Mouse (Mus musculus) forebrain, embryonic 11.5 days (tissue): ENCODE results near the gene Rsph9. TPM values are rescaled to one million over a fixed set of nuclear protein-coding genes. Genes with fewer than 3 reads are reported as not detected.

Experiments
- ATAC-seq: fragments of 200-750 bp; cut with Nextera tagmentation; replicated peaks from 2 replicates; pipeline ENCODE4 v1.8.0; 2017; ENCODE audit warnings: moderate TSS enrichment; ENCODE audit not compliant: low FRiP score
- DNase-seq: peaks from one replicate; pipeline ENCODE4 v3.0.0-alpha.2; 2017; ENCODE audit warnings: low spot score
- H3K27ac ChIP-seq: fragments of 300-500 bp; sonication (generic); 2 replicates; pipeline ENCODE4 v1.5.1; 2014; ENCODE audit warnings: low read depth, low read length
- H3K27me3 ChIP-seq: fragments of 300-500 bp; sonication (generic); 2 replicates; pipeline ENCODE4 v1.6.1; 2014; ENCODE audit warnings: mild to moderate bottlenecking, low read length, mixed read lengths; ENCODE audit not compliant: control insufficient read depth, insufficient read depth
- H3K36me3 ChIP-seq: fragments of 300-500 bp; sonication (generic); 2 replicates; pipeline ENCODE4 v1.6.1; 2014; ENCODE audit warnings: mild to moderate bottlenecking, low read length, moderate library complexity, mixed read lengths; ENCODE audit not compliant: control insufficient read depth, insufficient read depth
- H3K4me1 ChIP-seq: fragments of 300-500 bp; sonication (generic); replicated peaks from 2 replicates; pipeline ENCODE4 v1.6.1; 2014; ENCODE audit warnings: low read length, mixed read lengths; ENCODE audit not compliant: control insufficient read depth, insufficient read depth
- H3K4me2 ChIP-seq: fragments of 300-500 bp; sonication (generic); 2 replicates; pipeline ENCODE4 v1.6.1; 2014; ENCODE audit warnings: low read depth, mild to moderate bottlenecking, low read length, moderate library complexity, mixed read lengths; ENCODE audit not compliant: severe bottlenecking
- H3K4me3 ChIP-seq: fragments of 300-500 bp; sonication (generic); 2 replicates; pipeline ENCODE4 v1.5.1; 2014; ENCODE audit warnings: low read depth, low read length
- H3K9ac ChIP-seq: fragments of 300-500 bp; sonication (generic); 2 replicates; pipeline ENCODE4 v1.6.1; 2014; ENCODE audit warnings: low read length
- H3K9me3 ChIP-seq: fragments of 300-500 bp; sonication (generic); 2 replicates; pipeline ENCODE4 v1.6.1; 2016; ENCODE audit warnings: low read length, mixed read lengths; ENCODE audit not compliant: control insufficient read depth
- WGBS: fragments of 180-500 bp; shearing (Covaris S2); extraction: QIAGEN DNeasy Blood & Tissue Kit; methylation state at CpG from one replicate; pipeline ENCODE4 v1.1.7; 2014; 5-methylcytosine and 5-hydroxymethylcytosine counted together
- polyA plus RNA-seq: library from polyadenylated mRNA; unstranded; fragments of >200 nt; fragmentation: Nextera tagmentation; extraction: Ambion mirVana; gene quantifications from 2 replicates; pipeline ENCODE4 v1.2.1, GENCODE M21; 2014

Gene Rsph9
- polyA plus RNA-seq, 1 experiment from 2014 or later = 15.6 TPM

DNA sequence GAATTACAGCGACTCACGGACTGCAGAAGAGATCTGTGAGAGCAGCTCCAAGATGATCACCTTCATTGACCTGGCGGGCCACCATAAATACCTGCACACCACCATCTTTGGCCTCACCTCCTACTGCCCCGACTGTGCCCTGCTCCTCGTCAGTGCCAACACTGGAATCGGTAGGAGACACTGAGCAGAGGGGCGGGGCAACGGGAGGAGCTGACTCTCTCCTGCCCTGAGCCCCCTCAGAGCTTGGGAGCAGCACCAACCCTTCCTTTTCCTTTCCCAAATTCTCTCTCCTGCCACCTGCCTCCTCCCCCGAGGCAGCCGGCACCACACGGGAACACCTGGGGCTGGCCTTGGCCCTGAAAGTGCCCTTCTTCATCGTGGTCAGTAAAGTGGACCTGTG lies 21.4 kb upstream of the Rsph9 start:
- Histone ChIP-seq H3K27ac (no peak overlapping the region), H3K9me3 (no peaks in the 10 kb centered on the region), H3K4me3 (no peak overlapping the region), H3K4me1 (no peaks in the 10 kb centered on the region), H3K27me3 (no peaks in the 10 kb centered on the region), H3K9ac (no peak overlapping the region), H3K4me2 (no peak overlapping the region), H3K36me3 (peaks cover 7% of the 10 kb centered on the region; the same call in 1 of the 2 replicates)
- DNase-seq (no peak), ATAC-seq (no peak)
- 85% methylated on average over 12 of the region's 12 CpGs for WGBS

DNA sequence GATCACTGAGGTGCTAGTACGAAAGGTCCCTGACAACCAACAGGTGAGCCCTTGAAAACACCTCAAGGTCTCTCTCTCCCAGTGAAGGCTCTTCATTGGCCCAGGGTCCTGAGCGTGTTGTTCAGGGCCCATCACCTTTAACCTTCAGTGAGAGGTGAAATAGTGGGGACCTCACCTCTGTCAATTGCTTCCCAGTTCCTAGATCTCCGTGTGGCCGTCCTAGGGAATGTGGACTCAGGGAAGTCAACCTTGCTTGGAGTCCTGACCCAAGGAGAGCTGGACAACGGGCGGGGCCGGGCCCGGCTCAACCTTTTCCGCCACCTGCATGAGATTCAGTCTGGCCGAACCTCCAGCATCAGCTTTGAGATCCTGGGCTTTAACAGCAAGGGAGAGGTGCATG lies 20.8 kb upstream of the Rsph9 start:
- Histone ChIP-seq H3K27me3 (no peaks in the 10 kb centered on the region), H3K4me2 (no peak overlapping the region), H3K27ac (no peak overlapping the region), H3K9ac (no peak overlapping the region), H3K4me3 (no peak overlapping the region), H3K4me1 (no peaks in the 10 kb centered on the region), H3K9me3 (no peaks in the 10 kb centered on the region), H3K36me3 (peaks cover 5% of the 10 kb centered on the region; the same call in 1 of the 2 replicates)
- no peak for ATAC-seq
- 96% methylated on average over 10 of the region's 10 CpGs for WGBS
- no peak for DNase-seq

DNA sequence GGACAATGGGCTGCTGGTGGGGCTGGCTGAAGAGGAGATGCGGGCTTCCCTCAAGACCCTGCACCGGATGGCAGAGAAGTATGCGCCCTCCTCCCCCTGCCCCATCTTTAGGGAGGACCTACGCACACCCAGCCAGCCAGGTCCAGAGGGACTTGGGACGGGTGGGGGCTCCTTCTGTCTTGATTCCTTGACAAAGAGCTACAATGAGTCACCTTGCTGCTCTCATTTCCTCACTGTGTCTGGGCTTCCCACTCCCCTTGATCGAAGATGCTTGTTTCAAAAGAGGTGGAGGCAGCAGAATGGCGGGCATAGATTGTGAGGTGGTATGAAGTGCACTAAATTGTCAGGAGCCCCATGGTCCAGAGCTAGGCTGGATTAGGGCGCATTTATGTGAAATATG lies 20.3 kb upstream of the Rsph9 start:
- H3K4me2 ChIP-seq = no peak overlapping the region
- no peak overlapping the region for H3K9ac ChIP-seq
- no peak overlapping the region for H3K4me3 ChIP-seq
- no peak for DNase-seq
- WGBS = 97% methylated on average over 8 of the region's 8 CpGs
- peaks cover 5% of the 10 kb centered on the region; the same call in 1 of the 2 replicates for H3K36me3 ChIP-seq
- H3K27ac ChIP-seq = no peak overlapping the region
- H3K9me3 ChIP-seq = no peaks in the 10 kb centered on the region
- H3K4me1 ChIP-seq = no peaks in the 10 kb centered on the region
- ATAC-seq = no peak
- H3K27me3 ChIP-seq = no peaks in the 10 kb centered on the region

DNA sequence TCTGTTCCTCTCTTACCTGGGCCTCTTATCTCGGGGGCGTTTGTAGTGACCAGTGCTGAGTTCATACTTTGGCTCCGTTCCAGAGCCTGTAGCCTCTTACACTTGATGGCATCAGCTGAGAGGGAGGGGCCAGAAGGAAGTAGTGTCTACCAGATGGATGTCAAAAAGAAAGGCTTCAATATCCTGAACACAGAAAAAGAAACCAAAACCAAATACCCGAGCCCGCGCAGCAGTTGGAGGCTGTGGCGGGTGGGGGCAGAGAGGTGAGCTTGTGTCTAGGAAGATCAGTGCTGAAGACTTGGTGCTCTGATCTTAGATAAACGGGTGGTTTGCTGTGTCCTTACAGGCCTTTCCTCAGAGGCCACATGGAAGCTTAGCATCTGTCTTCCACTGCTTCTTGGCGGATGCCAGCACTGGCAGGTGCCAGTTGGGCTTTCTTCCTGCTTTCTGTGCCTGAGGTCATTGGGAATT lies 19.0 kb upstream of the Rsph9 start:
- Histone ChIP-seq H3K36me3 (no peaks in the 10 kb centered on the region; the same call in 1 of the 2 replicates), H3K27ac (no peak overlapping the region), H3K4me3 (no peak overlapping the region), H3K4me2 (no peak overlapping the region), H3K27me3 (no peaks in the 10 kb centered on the region), H3K4me1 (no peaks in the 10 kb centered on the region), H3K9me3 (no peaks in the 10 kb centered on the region), H3K9ac (no peak overlapping the region)
- 86% methylated on average over 9 of the region's 9 CpGs for WGBS
- DNase-seq (no peak), ATAC-seq (no peak)

DNA sequence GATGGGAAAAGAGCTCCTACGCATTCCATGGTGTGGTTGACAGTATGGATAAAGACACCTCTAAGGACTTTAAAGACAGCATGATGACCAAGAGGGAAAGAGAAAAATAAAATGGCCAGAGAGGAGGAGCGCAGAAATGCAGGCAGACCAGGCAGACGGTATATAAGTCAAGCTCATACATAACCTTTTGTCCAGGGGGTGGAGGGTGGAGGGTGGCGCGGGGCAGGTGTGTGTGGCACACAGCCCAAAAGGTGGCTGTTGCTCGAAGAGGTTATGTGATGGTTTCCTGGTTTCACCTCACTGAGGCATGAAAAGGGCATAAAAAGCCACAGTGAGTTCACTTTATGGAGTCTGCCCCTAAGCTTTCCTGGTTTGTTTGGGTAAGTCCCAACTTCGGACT lies 18.5 kb upstream of the Rsph9 start:
- H3K27ac ChIP-seq = no peak overlapping the region
- H3K4me1 ChIP-seq = no peaks in the 10 kb centered on the region
- DNase-seq = no peak
- no peaks in the 10 kb centered on the region for H3K9me3 ChIP-seq
- H3K36me3 ChIP-seq = no peaks in the 10 kb centered on the region; the same call in 1 of the 2 replicates
- 96% methylated on average over 7 of the region's 7 CpGs for WGBS
- no peak overlapping the region for H3K4me3 ChIP-seq
- no peak overlapping the region for H3K4me2 ChIP-seq
- no peak for ATAC-seq
- no peak overlapping the region for H3K9ac ChIP-seq
- H3K27me3 ChIP-seq = no peaks in the 10 kb centered on the region

DNA sequence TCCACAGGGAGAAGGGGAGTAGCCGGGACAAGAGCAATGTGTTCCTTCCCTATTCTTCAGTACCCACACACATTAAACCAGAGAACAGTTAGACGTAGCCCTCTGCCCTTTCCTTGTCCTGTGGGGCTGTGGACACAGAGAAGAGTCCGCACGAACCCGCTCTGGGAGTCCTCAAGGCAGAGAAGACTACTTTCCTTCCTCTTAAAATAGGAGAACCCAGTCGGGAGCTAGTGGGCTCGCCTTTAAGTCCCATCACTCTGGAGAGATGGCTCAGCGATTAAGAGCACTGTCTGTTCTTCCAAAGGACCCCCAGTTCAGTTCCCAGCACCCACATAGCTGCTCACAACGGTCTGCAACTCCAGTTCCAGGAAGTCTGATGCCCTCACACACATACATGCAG lies 17.7 kb upstream of the Rsph9 start:
- peak overlapping the region; percentile 69 for H3K9ac ChIP-seq
- peak overlapping the region; percentile 54 for H3K4me3 ChIP-seq
- no peaks in the 10 kb centered on the region for H3K27me3 ChIP-seq
- no peaks in the 10 kb centered on the region for H3K9me3 ChIP-seq
- no peaks in the 10 kb centered on the region; the same call in 1 of the 2 replicates for H3K36me3 ChIP-seq
- ATAC-seq (no peak), DNase-seq (no peak)
- H3K27ac ChIP-seq = no peak overlapping the region
- 50% methylated on average over 9 of the region's 9 CpGs for WGBS
- H3K4me1 ChIP-seq = no peaks in the 10 kb centered on the region
- H3K4me2 ChIP-seq = peak overlapping the region; percentile 49

DNA sequence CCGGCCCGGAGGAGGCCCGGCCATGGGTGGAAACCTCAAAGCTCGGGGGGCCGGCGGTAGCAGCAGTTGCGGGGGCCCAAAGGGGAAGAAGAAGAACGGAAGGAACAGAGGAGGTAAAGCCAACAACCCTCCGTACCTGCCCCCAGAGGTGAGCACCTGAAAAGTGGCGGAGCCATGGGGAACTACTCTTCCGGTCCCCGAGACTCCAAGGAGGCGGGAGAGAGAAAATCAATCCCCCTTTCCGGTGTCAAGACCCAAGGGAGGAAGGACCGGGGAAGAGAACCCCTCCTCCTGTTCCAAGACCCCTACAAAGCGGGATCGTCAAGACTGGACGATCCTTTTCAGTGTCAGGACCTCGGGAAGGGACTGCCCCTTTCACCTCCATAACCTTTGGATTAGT lies 17.2 kb upstream of the Rsph9 start:
- under 1% methylated on average over 19 of the region's 19 CpGs for WGBS
- H3K4me3 ChIP-seq = peak overlapping the region; percentile 54
- peak overlapping the region; percentile 49 for H3K4me2 ChIP-seq
- peak overlapping the region; percentile 69 for H3K9ac ChIP-seq
- no peak overlapping the region for H3K27ac ChIP-seq
- no peaks in the 10 kb centered on the region for H3K9me3 ChIP-seq
- ATAC-seq = peak; percentile 37; the same call in 1 of the 2 replicates
- H3K27me3 ChIP-seq = no peaks in the 10 kb centered on the region
- H3K36me3 ChIP-seq = no peaks in the 10 kb centered on the region; the same call in 1 of the 2 replicates
- H3K4me1 ChIP-seq = no peaks in the 10 kb centered on the region
- DNase-seq = no peak

DNA sequence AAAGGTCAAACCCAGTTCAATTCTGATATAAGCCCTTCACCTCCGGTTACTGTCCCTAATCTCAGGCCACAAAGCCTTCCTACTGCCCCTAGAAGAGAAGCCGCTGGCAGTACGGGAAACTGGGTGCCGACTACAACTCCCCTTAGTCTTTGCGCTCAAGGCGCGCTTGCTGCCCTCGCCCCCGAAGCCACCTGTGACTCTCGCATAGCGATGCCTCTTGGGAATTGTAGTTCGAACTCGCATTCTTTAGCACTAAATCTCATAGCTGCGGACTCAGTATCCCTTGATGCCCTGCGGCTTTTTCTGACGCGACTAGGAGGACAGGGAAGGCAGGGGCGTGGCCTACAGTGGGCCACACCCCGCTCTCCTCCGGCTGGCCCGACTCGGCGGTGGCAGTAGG lies 16.7 kb upstream of the Rsph9 start, which contains the start of gene Gtpbp2:
Gene Gtpbp2 (plus strand): TSS at position 347 of the 400 bp plus-strand sequence.
- Histone ChIP-seq H3K4me3 (peak within 1 kb of the TSS; percentile 54), H3K27ac (peak within 1 kb of the TSS; percentile 76), H3K9me3 (no peaks in the 10 kb centered on the region), H3K9ac (peak within 1 kb of the TSS; percentile 69), H3K36me3 (no peaks in the 10 kb centered on the region; the same call in 1 of the 2 replicates), H3K27me3 (no peaks in the 10 kb centered on the region), H3K4me1 (no peaks in the 10 kb centered on the region), H3K4me2 (peak within 1 kb of the TSS; percentile 80)
- under 1% methylated on average over 23 of the region's 23 CpGs for WGBS
- peak; percentile 97 for DNase-seq
- peak; percentile 95 for ATAC-seq

DNA sequence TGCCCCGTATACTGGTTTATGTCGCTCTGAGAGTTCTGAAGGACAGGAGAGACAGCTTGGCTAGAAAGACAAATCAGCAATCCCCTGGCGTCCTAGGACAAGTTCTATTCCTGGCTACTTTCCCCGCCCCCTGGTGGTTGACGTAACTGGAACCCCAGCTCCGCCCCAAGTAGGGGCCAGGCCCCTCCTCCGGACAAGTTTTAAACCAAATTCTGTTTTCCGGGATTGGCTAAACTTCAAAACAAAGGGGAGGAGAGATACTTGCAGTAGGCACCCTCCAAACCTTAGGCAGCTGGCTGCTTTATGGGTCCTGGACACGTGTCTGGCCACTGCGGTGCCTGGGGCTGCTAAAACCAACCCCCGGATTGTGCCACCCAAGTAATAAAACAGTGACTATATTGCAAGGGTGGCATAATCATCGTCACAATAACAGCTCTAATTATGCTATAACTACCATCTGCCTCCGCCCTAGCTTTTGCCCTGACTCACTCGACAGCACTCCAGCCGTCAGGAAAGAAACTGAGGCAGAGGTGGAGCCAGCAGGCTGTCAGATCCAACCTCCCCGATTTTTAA lies 16.2 kb upstream of the Rsph9 start:
- WGBS = under 1% methylated on average over 16 of the region's 16 CpGs
- Histone ChIP-seq H3K4me1 (no peaks in the 10 kb centered on the region), H3K36me3 (no peaks in the 10 kb centered on the region), H3K4me3 (peak overlapping the region; percentile 54), H3K27me3 (no peaks in the 10 kb centered on the region), H3K9me3 (no peaks in the 10 kb centered on the region), H3K9ac (peak overlapping the region; percentile 59), H3K27ac (peak overlapping the region; percentile 76), H3K4me2 (peak overlapping the region; percentile 80)
- ATAC-seq (peak; percentile 77), DNase-seq (peak; percentile 91)
